Mouse (Mus musculus) embryo, embryonic 11.5 days (tissue): ENCODE measurements around the gene Chkb.

Experiments used
- DNase-seq: peaks from one replicate; pipeline ENCODE4 v3.0.0-alpha.2; 2012; ENCODE audit warnings: low read depth, low spot score

Gene Chkb

DNA sequence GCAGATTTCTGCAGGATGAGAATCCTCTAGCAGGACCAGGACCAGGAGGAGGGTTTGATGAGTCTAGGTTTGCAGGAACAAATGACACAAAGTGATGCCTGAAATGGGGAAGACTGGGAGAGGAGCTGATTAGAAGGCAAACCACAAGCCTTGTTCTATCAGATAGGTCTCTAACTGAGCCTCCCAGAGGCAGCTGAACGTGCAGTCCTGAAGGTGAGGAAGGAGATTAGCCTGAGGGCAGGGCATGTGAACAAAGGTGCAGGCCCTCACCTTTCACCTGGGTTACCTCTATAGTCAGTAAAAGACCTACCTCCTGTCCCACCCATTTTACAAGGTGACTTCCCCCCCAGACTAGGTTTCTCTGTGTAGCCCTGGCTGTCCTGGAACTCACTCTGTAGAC is 30.0 kb downstream of the Chkb start:
- DNase-seq, result no peak

DNA sequence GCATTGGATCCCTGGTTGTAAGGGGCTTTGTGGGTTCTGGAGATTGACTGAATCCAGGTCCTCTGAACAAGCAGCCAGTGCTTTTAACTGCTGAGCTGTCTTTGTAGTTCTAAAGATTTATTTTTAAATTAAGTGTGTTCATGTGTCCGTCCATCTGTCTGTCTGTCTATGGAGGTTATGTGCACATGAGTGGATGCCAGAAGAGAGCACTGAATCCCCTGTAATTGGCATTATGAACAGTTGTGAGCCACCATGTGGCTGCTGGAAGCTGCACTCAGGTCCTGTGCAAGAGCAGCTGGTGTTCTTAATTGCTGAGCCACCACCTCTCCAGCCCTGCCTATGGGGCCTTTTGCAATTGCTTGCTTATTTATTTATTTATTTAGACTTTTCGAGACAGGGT is 31.6 kb downstream of the Chkb start:
- DNase-seq, result no peak

DNA sequence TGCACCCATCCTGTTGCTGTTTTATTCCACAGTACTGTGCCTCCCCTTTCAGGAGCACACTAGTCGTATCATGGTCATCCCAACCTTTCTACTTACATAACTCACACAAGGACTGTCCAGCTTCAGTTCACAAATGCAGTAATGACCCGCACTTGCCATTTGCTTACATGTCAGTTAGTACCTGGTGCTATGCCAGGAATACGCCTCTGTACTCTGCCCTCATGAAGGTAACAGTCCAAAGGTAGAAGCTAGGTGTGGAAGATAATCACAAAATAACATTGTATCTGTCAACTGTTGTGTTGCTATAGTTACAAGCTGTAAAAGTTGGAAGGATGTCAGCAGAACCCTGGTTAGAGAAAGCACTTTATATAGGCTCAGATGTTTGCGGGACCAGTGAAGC is 32.8 kb downstream of the Chkb start:
- no peak for DNase-seq

DNA sequence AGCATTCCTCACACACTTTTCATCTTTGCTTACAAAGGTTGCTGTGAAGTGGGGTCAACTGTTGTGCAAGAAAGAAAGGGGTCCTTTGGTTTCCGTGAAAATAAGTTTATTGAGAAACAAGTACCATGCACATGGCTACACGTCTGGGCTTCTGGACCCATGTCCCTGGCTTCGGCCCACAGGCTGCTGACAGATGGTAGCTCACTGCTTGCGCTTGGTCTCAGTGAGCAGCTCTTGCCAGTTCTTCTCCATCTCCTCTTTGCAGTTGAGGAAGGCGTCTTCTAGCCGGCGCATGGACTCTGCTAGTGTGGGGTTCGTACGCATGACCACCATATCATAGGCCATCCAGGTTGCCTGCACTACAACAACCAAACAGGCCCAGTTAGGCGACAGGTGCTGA is 39.6 kb downstream of the Chkb start:
- no peak for DNase-seq

DNA sequence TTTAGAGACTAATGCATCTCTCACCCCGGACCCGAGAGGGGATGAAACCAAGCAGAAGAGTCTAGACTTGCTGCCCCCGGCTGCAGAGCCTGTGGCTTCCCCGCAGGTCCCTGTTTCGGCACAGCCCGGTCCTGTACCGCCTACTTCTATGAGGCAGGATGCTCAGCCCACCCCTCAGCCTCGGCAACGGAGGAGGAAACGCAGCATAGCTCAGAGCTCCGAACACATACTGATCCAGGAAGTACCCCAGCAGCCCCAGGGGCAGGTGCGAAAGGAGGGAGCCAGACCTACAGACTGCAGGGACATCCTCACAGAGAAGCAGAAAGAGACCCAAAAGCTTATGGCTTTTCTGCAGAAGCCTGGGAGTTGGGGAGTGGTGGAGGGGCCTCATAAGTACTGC is 42.6 kb downstream of the Chkb start:
- no peak for DNase-seq

DNA sequence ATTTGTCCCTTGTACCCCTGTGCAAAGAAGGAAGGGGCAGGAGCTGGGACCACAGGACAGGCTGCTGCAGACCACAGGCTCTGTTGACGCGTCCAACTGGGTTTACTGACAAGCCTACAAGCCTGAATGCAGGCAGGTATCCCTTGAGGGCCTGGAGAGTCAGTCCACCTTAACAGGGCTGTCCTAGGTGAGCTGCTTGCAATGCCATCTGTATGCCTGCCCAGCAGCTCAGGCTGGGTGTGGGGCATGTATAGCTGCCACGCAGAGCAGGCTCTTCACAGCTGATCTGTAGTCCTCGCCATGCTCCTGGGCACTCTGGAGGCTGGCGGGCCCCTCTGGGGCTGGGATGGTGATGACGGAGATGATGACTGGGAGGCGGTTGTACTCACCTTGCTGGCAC is 45.1 kb downstream of the Chkb start, which contains the start of gene Klhdc7b:
Klhdc7b (plus strand) TSS at position 301 of the 400 bp plus-strand sequence.
- no peak for DNase-seq

DNA sequence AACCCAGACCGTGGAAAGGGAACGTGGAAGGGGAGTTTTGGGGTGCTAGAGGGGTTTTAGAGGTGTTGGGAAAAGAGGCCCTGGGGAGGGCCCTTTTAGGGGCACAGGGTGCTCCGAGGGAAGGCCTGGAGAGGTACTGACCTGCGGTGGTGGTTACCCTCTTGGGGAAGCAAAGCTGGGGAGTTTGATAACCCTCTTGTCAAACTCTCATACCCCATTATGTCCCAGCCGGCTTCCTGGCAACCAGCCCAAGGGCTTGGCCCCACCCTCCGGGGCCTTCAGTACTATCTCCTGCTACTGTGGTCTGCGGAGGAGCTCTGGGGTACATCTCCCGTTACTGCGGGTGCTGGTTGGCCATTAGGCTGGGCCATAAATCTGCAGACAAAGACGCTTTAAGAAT is 50.3 kb downstream of the Chkb start:
- no peak for DNase-seq

DNA sequence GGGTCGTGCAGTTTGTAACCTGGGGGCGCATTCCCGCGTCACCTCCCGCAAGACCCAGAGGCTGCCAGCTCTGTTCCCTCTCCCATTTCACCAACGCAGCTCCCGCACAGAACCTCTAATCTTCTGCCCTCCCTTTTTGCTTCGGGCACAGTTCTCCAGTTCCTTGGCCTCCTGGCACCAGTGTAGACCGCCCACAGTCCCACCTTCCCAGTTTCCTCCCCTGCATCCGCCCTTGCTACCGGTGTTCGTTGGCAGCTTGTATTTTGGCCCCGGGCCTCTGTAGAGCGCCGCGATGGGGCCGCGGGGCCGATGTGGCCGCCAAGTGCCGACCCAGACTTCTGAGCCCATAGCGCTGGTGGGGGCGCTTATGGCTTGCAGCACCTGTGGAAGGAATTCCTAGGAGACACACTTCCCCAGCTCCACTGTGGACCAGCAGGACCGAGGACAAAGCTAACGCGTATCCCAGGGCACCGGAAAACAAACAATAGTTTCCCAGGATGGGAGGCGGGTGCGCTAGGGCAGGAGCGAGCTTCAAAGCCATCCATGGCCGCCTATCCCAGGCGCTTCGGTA is 50.8 kb downstream of the Chkb start, which contains the start of gene Odf3b:
Odf3b (minus strand) TSS at position 452 of the 571 bp plus-strand sequence.
- no peak for DNase-seq

DNA sequence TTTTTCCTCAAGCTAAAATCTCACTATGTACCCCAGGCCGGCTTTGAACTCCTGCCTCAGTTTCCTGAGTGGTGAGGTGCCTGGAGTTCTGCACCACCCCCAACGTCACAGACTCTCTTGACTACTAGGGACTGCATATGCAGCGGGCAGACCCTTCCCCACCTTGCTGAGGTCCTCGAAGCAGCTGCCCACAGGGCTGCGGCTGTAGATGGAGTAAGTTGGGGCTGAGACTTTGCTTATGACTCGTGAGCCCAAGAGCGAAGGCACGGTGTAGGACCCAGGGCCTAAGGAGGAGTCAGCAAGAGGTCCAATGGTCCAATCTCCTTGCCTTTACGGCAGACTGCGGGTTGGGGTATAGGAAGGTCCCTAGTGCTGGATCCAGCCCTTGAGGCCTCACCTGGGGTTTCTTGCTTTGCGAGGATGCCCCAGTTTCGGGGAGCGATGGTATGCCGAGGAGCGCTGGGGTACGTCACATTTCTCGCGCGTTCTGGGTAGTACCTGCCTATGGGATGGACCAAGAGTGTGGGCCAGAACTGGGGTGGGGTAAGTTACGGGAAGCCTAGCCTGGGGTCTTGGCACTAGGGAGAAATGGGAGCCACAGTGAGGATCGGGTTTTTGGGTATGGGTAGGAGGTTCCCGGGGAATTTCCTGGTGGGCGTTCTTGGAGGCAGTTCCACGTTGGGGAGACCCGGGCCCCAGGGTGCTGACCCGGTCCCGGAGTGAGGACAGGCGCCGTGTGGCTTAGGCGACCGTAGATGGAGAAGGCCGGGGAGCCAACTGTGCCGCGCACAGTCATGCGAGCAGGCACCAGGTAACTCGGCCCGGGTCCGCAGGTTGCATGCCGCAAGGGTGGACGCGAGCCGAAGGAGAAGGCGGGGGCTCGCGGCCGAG is 51.5 kb downstream of the Chkb start:
- DNase-seq, result no peak

DNA sequence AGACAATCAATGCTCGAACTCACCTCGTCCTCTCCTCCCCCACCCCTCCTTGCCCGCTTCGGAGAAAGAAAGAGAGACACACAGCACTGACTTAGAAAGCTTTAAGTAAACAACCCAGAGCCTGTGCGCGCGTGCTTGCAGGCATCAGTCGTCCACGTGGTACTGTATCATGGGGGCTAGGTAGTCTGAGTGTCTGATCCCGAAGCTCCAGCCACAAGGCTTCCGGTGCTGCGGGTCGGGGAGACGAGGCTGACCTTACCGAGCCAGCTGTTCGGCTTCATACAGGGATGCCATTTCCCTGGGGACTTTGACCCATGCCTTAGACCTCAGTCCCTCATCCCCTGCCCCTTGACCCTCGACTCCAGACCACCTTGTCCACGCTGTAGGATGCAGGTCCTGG is 52.3 kb downstream of the Chkb start:
- DNase-seq, result no peak

DNA sequence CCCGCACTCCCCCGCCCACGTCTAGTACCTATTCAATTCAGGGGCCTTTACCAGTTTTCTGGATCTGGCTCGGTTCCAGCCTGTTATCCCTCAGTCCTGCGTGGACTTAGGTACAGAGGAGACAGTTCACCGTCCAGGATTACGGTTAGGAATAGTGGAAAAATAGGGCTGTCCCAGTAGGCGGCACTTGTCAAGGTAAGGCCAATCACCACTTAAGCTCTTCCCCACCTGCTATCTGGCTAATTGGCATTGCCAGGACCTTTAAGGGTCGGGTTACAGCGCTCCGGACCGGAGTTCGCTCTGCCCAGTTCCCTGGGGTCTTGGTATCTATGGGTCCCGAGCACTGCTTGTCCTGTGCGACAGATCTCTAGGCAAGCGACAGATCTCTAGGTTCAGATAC is 52.8 kb downstream of the Chkb start, which contains the start of gene Tymp:
Tymp (minus strand) TSS at position 83 of the 400 bp plus-strand sequence.
- DNase-seq, result no peak
